Mouse (Mus musculus) myocyte (in vitro differentiated cells): ENCODE data around the gene Kcnc1.

Experiments used
- CEBPB ChIP-seq: IDR thresholded peaks from 2 replicates; pipeline ENCODE4 v1.6.1; 2011; ENCODE audit warnings: mild to moderate bottlenecking, moderate library complexity; ENCODE audit not compliant: poor library complexity, insufficient read depth, severe bottlenecking
- E2F4 ChIP-seq: IDR thresholded peaks from one replicate; pipeline ENCODE4 v1.6.1; 2011; ENCODE audit warnings: mild to moderate bottlenecking, control low read depth, moderate library complexity; ENCODE audit not compliant: insufficient read depth
- MAX ChIP-seq: IDR thresholded peaks from one replicate; pipeline ENCODE4 v1.6.1; 2011; ENCODE audit warnings: low read depth, mild to moderate bottlenecking, control low read depth
- MYOD1 ChIP-seq, 3 experiments: IDR thresholded peaks; one replicate each; pipeline ENCODE4 v1.6.1; 2011; ENCODE audit warnings: control low read depth in 2 of 3, low read depth in 2 of 3, mild to moderate bottlenecking in 2 of 3, moderate library complexity in 1 of 3; ENCODE audit not compliant: insufficient read length in 2 of 3, control insufficient read depth in 1 of 3
- POLR2A ChIP-seq: IDR thresholded peaks from one replicate; pipeline ENCODE4 v1.6.1; 2011; ENCODE audit warnings: low read depth, mild to moderate bottlenecking, control low read depth, moderate library complexity; ENCODE audit not compliant: insufficient read length
- POLR2AphosphoS2 ChIP-seq: IDR thresholded peaks from one replicate; pipeline ENCODE4 v1.6.1; 2011; ENCODE audit warnings: low read depth, control low read depth; ENCODE audit not compliant: insufficient read length
- REST ChIP-seq: IDR thresholded peaks from one replicate; pipeline ENCODE4 v1.6.1; 2011; ENCODE audit warnings: mild to moderate bottlenecking, control low read depth, moderate library complexity; ENCODE audit not compliant: insufficient read depth, insufficient read length
- SRF ChIP-seq: IDR thresholded peaks from one replicate; pipeline ENCODE4 v1.6.1; 2011; ENCODE audit warnings: low read depth; ENCODE audit not compliant: control insufficient read depth, insufficient read length
- USF1 ChIP-seq: IDR thresholded peaks from one replicate; pipeline ENCODE4 v1.6.1; 2011; ENCODE audit warnings: low read depth, mild to moderate bottlenecking, control low read depth, moderate library complexity

DNA sequence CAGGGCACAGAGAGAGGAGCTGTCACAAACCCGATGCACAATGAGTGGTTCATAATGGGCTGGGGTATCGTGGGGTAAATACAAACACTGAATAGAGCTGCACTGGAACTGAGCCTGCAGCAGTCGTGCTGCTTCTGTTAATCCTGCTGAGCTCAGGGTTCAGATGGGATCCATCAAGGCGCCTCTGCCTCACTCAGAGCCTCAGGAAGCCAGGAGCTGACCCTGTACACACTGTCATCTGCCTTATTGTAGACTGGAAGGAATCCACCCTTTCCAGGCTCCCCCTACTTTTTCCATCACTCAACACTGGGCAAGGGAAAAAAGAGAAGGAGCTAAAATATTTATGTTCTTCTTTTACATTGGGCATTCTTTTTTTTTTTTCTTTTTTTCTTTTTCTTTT is 91.1 kb downstream of the Kcnc1 start:
- no peak for TF ChIP-seq SRF
- TF ChIP-seq MAX: no peak
- no peak for TF ChIP-seq POLR2A
- no peak for TF ChIP-seq POLR2AphosphoS2
- TF ChIP-seq E2F4: no peak
- TF ChIP-seq USF1: no peak
- no peak for TF ChIP-seq CEBPB
- TF ChIP-seq MYOD1 (IDR thresholded peaks at IDR 0.05; ENCODE audit: control insufficient read depth in 1 of 3, insufficient read length in 2 of 3, low read depth in 2 of 3): no peak
- no peak for TF ChIP-seq REST
